Mouse (Mus musculus) spleen, adult 2 months (tissue): ENCODE results near the gene Rhbdf2. TPM values are rescaled to one million over a fixed set of nuclear protein-coding genes. Genes with fewer than 3 reads are reported as not detected.
"Not testable (repeated sequence)": the region's sequence is repeated elsewhere in the genome, so short reads cannot be mapped to it uniquely, and the experiment has no call there.

Experiments used
- DNase-seq, 2 experiments: peaks; one replicate each; pipeline versions ENCODE4 v3.0.0 to v3.0.0-alpha.2; 2012 to 2021; ENCODE audit warnings: low spot score in 2 of 2, low read depth in 1 of 2
- H3K27ac ChIP-seq: fragments of 200-500 bp; 2 replicates; pipeline ENCODE4 v1.5.1; 2012; ENCODE audit warnings: low read length, inconsistent platforms; ENCODE audit not compliant: insufficient read depth
- H3K27me3 ChIP-seq: fragments of 200-500 bp; 2 replicates; pipeline ENCODE4 v1.6.1; 2012; ENCODE audit warnings: mild to moderate bottlenecking, moderate library complexity, low read length, inconsistent platforms; ENCODE audit not compliant: control insufficient read depth, insufficient read depth
- H3K36me3 ChIP-seq: fragments of 200-500 bp; 2 replicates; pipeline ENCODE4 v1.6.1; 2012; ENCODE audit warnings: mild to moderate bottlenecking, low read length, inconsistent platforms; ENCODE audit not compliant: control insufficient read depth, insufficient read depth
- H3K4me1 ChIP-seq: fragments of 200-500 bp; 2 replicates; pipeline ENCODE4 v1.6.1; 2011; ENCODE audit warnings: inconsistent platforms; ENCODE audit not compliant: control insufficient read depth, insufficient read depth, insufficient read length
- H3K4me3 ChIP-seq: fragments of 200-500 bp; 2 replicates; pipeline ENCODE4 v1.5.1; 2011; ENCODE audit warnings: mild to moderate bottlenecking, inconsistent platforms; ENCODE audit not compliant: insufficient read depth, insufficient read length; ENCODE audit errors: extremely low read depth
- CTCF ChIP-seq: fragments of 200-500 bp; IDR thresholded peaks from 2 replicates; pipeline ENCODE4 v1.5.1; 2011; ENCODE audit warnings: mild to moderate bottlenecking, inconsistent platforms; ENCODE audit not compliant: insufficient read depth, insufficient read length, insufficient replicate concordance; ENCODE audit errors: extremely low read depth
- POLR2A ChIP-seq: fragments of 200-500 bp; IDR thresholded peaks from 2 replicates; pipeline ENCODE4 v1.6.1; 2011; ENCODE audit warnings: low read depth, low read length, inconsistent platforms
- WGBS: fragments of 180-500 bp; shearing (Covaris S2); methylation state at CpG from one replicate; pipeline ENCODE4 v1.1.7; 2018; 5-methylcytosine and 5-hydroxymethylcytosine counted together
- polyA plus RNA-seq: library from polyadenylated mRNA; depleted of rRNA; stranded (reverse); fragments of >200 nt; gene quantifications from 2 replicates; pipeline ENCODE4 v1.2.3, GENCODE M21; 2012

The Rhbdf2 gene
- polyA plus RNA-seq, 1 experiment = 84.5 TPM

GRCm38 (mm10) chr11:116643579-116644224 lies 16.9 kb upstream of the Rhbdf2 start:
- Histone ChIP-seq H3K4me1 (no peaks in the 10 kb centered on the region; the same call in 1 of the 2 replicates), H3K27ac (no peak overlapping the region), H3K27me3 (no peaks in the 10 kb centered on the region), H3K4me3 (no peak overlapping the region), H3K36me3 (no peaks in the 10 kb centered on the region)
- TF ChIP-seq POLR2A = no peak
- TF ChIP-seq CTCF = no peak
- 60% methylated on average over 19 of the region's 19 CpGs for WGBS
- DNase-seq = no peak

GRCm38 (mm10) chr11:116642681-116643578 lies 16.1 kb upstream of the Rhbdf2 start:
- no peaks in the 10 kb centered on the region for H3K27me3 ChIP-seq
- no peaks in the 10 kb centered on the region for H3K36me3 ChIP-seq
- 35% methylated on average over 14 of the region's 14 CpGs for WGBS
- no peak overlapping the region for H3K27ac ChIP-seq
- peak; percentile 42 to 72 for DNase-seq
- no peaks in the 10 kb centered on the region; the same call in 1 of the 2 replicates for H3K4me1 ChIP-seq
- TF ChIP-seq POLR2A (no peak), CTCF (peak; percentile 92)
- H3K4me3 ChIP-seq = no peak overlapping the region

GRCm38 (mm10) chr11:116641731-116642130 lies 14.9 kb upstream of the Rhbdf2 start:
- Histone ChIP-seq H3K36me3 (no peaks in the 10 kb centered on the region), H3K4me1 (no peaks in the 10 kb centered on the region; the same call in 1 of the 2 replicates), H3K4me3 (no peak overlapping the region), H3K27me3 (no peaks in the 10 kb centered on the region), H3K27ac (no peak overlapping the region)
- no peak for DNase-seq
- TF ChIP-seq CTCF (no peak), POLR2A (no peak)
- 57% methylated on average over 3 of the region's 3 CpGs for WGBS

GRCm38 (mm10) chr11:116641168-116641567 lies 14.3 kb upstream of the Rhbdf2 start:
- WGBS = 58% methylated on average over 5 of the region's 5 CpGs
- Histone ChIP-seq H3K27ac (no peak overlapping the region), H3K27me3 (no peaks in the 10 kb centered on the region), H3K4me1 (no peaks in the 10 kb centered on the region; the same call in 1 of the 2 replicates), H3K36me3 (no peaks in the 10 kb centered on the region), H3K4me3 (no peak overlapping the region)
- DNase-seq = no peak
- TF ChIP-seq CTCF (peak; percentile 14; the same call in 1 of the 2 replicates), POLR2A (no peak)

GRCm38 (mm10) chr11:116636607-116637006 lies 9.8 kb upstream of the Rhbdf2 start:
- WGBS = 68% methylated on average over 8 of the region's 8 CpGs

GRCm38 (mm10) chr11:116632962-116633361 lies 6.1 kb upstream of the Rhbdf2 start:
- TF ChIP-seq POLR2A (no peak), CTCF (no peak)
- 91% methylated on average over 10 of the region's 10 CpGs for WGBS
- no peak overlapping the region for H3K4me3 ChIP-seq
- DNase-seq = no peak
- H3K27me3 ChIP-seq = no peaks in the 10 kb centered on the region
- H3K36me3 ChIP-seq = no peaks in the 10 kb centered on the region
- H3K4me1 ChIP-seq = no peaks in the 10 kb centered on the region
- no peak overlapping the region for H3K27ac ChIP-seq

More at GRCm38 (mm10) chr11:116636607-116637006, 9.8 kb upstream of the Rhbdf2 start:
- not testable (repeated sequence) for H3K36me3 ChIP-seq, H3K27ac ChIP-seq, H3K4me1 ChIP-seq, DNase-seq, H3K27me3 ChIP-seq, H3K4me3 ChIP-seq
